Mouse (Mus musculus): Measurements from ENCODE around the gene Ptprr. TPM values are rescaled to one million over a fixed set of nuclear protein-coding genes. Genes with fewer than 3 reads are reported as not detected.

Gene Ptprr
- polyA plus RNA-seq, 1 experiment from 2014 or later: 0.92 TPM

DNA sequence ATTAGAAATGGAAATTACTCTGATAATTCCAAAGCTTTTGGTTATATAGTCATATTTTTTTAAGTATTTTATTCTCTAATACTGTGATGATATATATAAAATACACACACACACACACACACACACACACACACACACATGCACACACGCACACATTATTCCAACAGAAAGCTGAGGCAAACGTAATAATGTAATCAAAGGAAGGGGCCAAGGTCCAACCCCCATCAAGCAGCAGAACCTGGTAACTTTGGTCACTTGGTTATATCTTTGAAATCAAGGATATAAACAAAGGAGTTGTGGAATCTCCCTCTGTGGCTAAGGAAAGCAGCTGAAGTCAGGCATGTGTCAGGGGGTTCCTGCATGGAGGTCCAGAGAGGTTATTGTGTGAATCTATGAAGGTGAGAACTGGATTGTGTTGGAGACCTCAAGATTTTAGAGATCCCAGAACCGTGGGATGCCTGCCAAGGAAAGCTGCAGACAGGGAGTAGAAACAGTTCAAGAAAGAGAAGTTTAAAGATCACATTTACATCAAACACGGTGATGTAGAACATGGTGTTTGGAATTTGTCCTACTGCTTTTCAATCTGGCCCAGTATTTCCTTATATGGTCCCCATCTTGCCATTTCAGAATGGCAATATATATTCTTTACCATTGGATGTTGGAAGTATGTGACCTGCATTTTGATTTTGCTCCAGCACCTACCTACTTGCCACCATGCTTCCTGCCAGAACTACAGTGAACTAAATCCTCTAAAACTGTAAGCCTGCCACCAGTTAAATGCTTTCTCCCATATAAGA, 98.1 kb downstream of the Ptprr start:
- no peak overlapping the region for H3K4me3 ChIP-seq (replicated peaks)
- no peak overlapping the region for H3K27ac ChIP-seq
- H3K36me3 ChIP-seq: no peaks in the 10 kb centered on the region
- H3K9me3 ChIP-seq: peaks cover 10% of the 10 kb centered on the region; the same call in 1 of the 2 replicates
- ATAC-seq (ENCODE audit: insufficient number of reproducible peaks, insufficient read depth, low FRiP score, low TSS enrichment, low read depth): no peak
- no peaks in the 10 kb centered on the region for H3K4me1 ChIP-seq (replicated peaks)
- H3K4me2 ChIP-seq: no peak overlapping the region
- H3K9ac ChIP-seq (replicated peaks): no peak overlapping the region
- 76% methylated on average over 4 of the region's 4 CpGs for WGBS
- no peaks in the 10 kb centered on the region for H3K27me3 ChIP-seq

DNA sequence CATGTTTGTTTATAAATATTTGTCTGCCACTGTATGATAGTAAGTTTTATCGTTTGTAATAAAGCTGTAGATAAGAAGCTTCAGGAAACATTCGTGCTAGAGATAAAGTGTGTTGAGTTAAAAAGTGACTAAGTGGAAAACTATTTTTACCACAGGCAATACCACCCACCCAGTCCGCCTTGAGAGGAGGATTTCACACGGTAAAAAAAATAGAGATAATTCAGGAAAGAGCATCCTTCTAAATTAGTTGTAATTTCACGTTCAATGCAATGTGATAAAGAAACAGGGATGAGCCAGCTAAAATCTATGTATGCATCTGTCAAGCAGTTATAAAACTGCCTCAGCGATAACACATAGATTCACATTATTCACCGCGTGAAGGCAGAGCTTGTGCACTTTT, 99.0 kb downstream of the Ptprr start:
- no peak for ATAC-seq (ENCODE audit: insufficient number of reproducible peaks, insufficient read depth, low FRiP score, low TSS enrichment, low read depth)
- WGBS: 90% methylated on average over 8 of the region's 8 CpGs
- Histone ChIP-seq H3K9me3 (peaks cover 10% of the 10 kb centered on the region; the same call in 1 of the 2 replicates), H3K36me3 (no peaks in the 10 kb centered on the region), H3K4me2 (no peak overlapping the region), H3K4me3 (replicated peaks) (no peak overlapping the region), H3K27me3 (no peaks in the 10 kb centered on the region), H3K4me1 (replicated peaks) (no peaks in the 10 kb centered on the region), H3K27ac (no peak overlapping the region), H3K9ac (replicated peaks) (no peak overlapping the region)

DNA sequence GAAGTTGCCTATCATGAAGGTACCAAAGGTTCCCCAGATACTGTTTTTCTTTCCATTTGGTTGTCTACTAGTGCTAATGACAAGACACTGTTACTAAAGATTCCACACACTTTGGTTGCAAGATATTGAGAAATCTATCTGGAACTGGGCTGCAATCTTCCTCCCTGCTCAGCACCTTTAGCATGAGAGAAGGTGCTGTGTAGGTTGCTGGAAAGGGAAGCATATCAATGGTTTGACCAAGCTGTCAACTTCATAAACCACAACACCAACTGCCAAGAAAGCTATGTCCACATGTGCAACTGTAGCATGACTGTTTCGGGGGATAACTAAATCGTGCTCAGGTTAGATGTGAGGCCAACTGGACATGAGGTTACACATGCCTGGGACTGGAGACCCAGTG, 103.5 kb downstream of the Ptprr start:
- Histone ChIP-seq H3K36me3 (no peaks in the 10 kb centered on the region), H3K9me3 (no peaks in the 10 kb centered on the region), H3K4me2 (no peak overlapping the region), H3K27me3 (no peaks in the 10 kb centered on the region), H3K4me1 (replicated peaks) (peaks cover 6% of the 10 kb centered on the region), H3K9ac (replicated peaks) (no peak overlapping the region), H3K27ac (no peak overlapping the region), H3K4me3 (replicated peaks) (no peak overlapping the region)
- WGBS: 91% methylated on average over 2 of the region's 2 CpGs
- no peak for ATAC-seq (ENCODE audit: insufficient number of reproducible peaks, insufficient read depth, low FRiP score, low TSS enrichment, low read depth)

DNA sequence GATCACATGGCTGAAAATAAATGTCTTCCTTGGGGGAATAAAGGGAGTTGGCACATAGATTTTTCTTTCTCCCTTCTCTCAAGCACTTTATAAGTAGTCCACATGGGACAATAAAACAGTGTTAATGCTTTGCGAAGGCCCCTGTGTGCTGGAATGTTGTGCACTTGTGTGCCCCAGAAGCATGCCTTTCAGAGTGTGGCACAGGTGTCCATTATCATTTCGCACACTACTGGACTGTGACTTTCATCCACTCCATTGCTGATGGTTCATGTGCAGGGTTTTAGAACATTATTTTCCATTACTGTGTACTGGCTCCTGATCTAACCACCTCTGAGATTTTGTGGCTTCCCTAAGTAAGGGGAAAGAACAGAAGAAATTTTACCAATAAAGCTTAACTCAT, 105.8 kb downstream of the Ptprr start:
- Histone ChIP-seq H3K27me3 (no peaks in the 10 kb centered on the region), H3K9ac (replicated peaks) (no peak overlapping the region), H3K4me3 (replicated peaks) (no peak overlapping the region), H3K9me3 (no peaks in the 10 kb centered on the region), H3K27ac (no peak overlapping the region), H3K36me3 (no peaks in the 10 kb centered on the region), H3K4me2 (no peak overlapping the region), H3K4me1 (replicated peaks) (peaks cover 6% of the 10 kb centered on the region)
- ATAC-seq (ENCODE audit: insufficient number of reproducible peaks, insufficient read depth, low FRiP score, low TSS enrichment, low read depth): no peak
- WGBS: 69% methylated on average over 2 of the region's 2 CpGs

DNA sequence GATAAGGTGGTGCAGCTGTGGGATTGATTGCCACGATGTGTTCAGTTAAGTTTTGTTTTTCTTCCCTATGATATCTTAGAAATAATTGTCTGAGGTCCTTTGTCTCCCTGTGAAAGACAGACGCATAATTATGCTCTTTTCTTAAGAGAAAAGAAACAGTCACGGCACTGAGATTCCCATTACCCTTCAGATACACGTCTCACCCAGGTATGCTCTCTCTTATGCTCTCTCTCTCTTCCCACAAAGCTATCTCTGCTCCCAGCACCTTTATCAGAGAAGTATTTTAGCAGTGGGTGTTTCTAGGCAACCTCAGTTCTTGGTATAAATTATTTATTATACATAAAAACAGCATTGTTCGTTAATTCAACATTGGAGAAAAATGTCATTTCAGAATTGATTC, 107.4 kb downstream of the Ptprr start:
- no peak overlapping the region for H3K4me2 ChIP-seq
- no peaks in the 10 kb centered on the region for H3K27me3 ChIP-seq
- peaks cover 6% of the 10 kb centered on the region for H3K4me1 ChIP-seq (replicated peaks)
- ATAC-seq (ENCODE audit: insufficient number of reproducible peaks, insufficient read depth, low FRiP score, low TSS enrichment, low read depth): no peak
- H3K36me3 ChIP-seq: no peaks in the 10 kb centered on the region
- H3K27ac ChIP-seq: no peak overlapping the region
- H3K9ac ChIP-seq (replicated peaks): no peak overlapping the region
- H3K9me3 ChIP-seq: no peaks in the 10 kb centered on the region
- WGBS: 82% methylated on average over 5 of the region's 5 CpGs
- no peak overlapping the region for H3K4me3 ChIP-seq (replicated peaks)

DNA sequence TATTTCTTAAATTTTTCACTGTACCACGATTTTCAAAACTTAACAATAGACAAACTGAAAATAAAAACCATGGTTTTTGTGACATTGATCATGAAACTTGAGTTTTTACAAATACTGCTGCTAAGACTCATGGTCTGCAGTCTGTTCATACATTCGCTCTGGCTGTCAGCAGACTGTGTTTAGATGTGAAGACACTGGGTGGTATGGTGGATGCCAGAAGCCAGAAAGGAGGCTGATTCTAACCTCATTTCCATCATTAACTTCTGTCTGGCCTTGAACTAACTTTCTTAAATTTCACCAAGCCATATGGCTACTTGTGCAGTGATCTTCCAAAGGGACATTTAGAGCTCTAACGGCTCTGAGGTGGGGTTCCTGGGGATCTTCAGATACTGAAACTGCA, 112.4 kb downstream of the Ptprr start:
- H3K4me3 ChIP-seq (replicated peaks): no peak overlapping the region
- no peaks in the 10 kb centered on the region for H3K36me3 ChIP-seq
- H3K27me3 ChIP-seq: no peaks in the 10 kb centered on the region
- no peak for ATAC-seq (ENCODE audit: insufficient number of reproducible peaks, insufficient read depth, low FRiP score, low TSS enrichment, low read depth)
- H3K27ac ChIP-seq: no peak overlapping the region
- H3K9me3 ChIP-seq: no peaks in the 10 kb centered on the region
- WGBS: 82% methylated on average over 3 of the region's 3 CpGs
- no peak overlapping the region for H3K9ac ChIP-seq (replicated peaks)
- no peak overlapping the region for H3K4me2 ChIP-seq
- no peaks in the 10 kb centered on the region for H3K4me1 ChIP-seq (replicated peaks)

DNA sequence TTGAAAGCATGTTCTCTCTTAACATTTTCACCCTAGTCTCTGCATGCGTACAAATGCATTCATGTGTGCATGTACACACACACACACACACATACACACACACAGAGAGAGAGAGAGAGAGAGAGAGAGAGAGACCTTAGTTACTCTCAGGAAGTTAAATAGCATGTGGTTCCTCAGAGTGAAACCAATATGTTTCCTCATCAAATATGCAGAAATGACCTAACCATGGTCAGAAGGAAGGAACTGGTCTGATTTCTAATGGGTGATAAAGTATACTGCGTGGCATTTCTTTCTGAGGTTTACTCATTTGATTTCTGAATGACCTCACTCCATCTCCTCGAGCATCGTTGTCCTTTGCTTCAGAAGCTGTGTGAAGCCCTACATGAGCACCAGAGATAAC, 113.2 kb downstream of the Ptprr start:
- 82% methylated on average over 4 of the region's 4 CpGs for WGBS

DNA sequence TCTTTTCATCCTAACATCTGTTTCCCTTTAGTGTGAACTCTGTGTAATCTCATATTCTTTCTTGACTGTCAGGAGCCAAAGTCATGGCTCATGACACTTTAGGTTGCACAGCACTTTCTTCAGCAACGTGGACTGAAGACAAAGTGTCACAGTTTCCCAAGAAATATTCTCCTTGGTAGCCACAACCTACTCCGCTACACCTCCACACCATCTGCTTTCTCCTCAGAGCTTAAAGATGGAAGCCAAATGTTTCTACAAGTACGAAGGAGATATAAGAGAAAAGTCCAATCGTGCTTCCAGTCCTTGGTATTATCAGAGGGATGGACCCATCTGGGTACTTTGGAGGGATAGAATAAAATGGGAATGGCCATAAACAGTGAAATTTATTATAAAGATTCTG, 114.2 kb downstream of the Ptprr start:
- no peaks in the 10 kb centered on the region for H3K36me3 ChIP-seq
- H3K9me3 ChIP-seq: no peaks in the 10 kb centered on the region
- 63% methylated on average over 4 of the region's 4 CpGs for WGBS
- no peaks in the 10 kb centered on the region for H3K4me1 ChIP-seq (replicated peaks)
- H3K27me3 ChIP-seq: no peaks in the 10 kb centered on the region
- no peak overlapping the region for H3K27ac ChIP-seq
- no peak overlapping the region for H3K9ac ChIP-seq (replicated peaks)
- no peak overlapping the region for H3K4me2 ChIP-seq
- H3K4me3 ChIP-seq (replicated peaks): no peak overlapping the region
- ATAC-seq (ENCODE audit: insufficient number of reproducible peaks, insufficient read depth, low FRiP score, low TSS enrichment, low read depth): no peak

More for the DNA sequence above, 113.2 kb downstream of the Ptprr start:
- H3K4me1 ChIP-seq (replicated peaks): no peaks in the 10 kb centered on the region
- H3K36me3 ChIP-seq: no peaks in the 10 kb centered on the region
- no peak overlapping the region for H3K4me2 ChIP-seq
- no peak for ATAC-seq (ENCODE audit: insufficient number of reproducible peaks, insufficient read depth, low FRiP score, low TSS enrichment, low read depth)
- no peak overlapping the region for H3K27ac ChIP-seq
- no peaks in the 10 kb centered on the region for H3K9me3 ChIP-seq
- H3K27me3 ChIP-seq: no peaks in the 10 kb centered on the region
- no peak overlapping the region for H3K4me3 ChIP-seq (replicated peaks)
- H3K9ac ChIP-seq (replicated peaks): no peak overlapping the region

DNA sequence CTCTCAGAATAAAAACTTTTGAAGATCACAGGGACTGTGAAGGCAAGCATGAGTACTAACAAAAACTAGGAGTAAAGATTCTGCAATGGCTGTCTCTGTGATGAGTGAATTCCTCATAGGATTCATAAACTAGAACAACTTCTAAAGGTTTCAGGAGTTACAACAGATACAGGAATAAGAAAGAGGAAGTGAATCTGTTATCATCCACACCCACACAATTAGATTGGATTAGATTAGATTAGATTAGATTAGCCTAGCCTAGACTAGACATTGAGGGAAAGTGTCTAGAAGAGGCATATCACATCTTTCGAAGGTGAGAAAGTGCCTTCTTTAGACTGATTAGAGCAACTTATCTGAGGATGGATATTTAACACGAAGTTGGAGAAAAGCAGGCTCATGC, 117.2 kb downstream of the Ptprr start:
- no peak overlapping the region for H3K4me2 ChIP-seq
- no peaks in the 10 kb centered on the region for H3K4me1 ChIP-seq (replicated peaks)
- H3K9ac ChIP-seq (replicated peaks): no peak overlapping the region
- no peak overlapping the region for H3K27ac ChIP-seq
- no peak overlapping the region for H3K4me3 ChIP-seq (replicated peaks)
- no peaks in the 10 kb centered on the region for H3K27me3 ChIP-seq
- WGBS: 84% methylated on average over 2 of the region's 2 CpGs
- ATAC-seq (ENCODE audit: insufficient number of reproducible peaks, insufficient read depth, low FRiP score, low TSS enrichment, low read depth): no peak
- no peaks in the 10 kb centered on the region for H3K36me3 ChIP-seq
- H3K9me3 ChIP-seq: no peaks in the 10 kb centered on the region

DNA sequence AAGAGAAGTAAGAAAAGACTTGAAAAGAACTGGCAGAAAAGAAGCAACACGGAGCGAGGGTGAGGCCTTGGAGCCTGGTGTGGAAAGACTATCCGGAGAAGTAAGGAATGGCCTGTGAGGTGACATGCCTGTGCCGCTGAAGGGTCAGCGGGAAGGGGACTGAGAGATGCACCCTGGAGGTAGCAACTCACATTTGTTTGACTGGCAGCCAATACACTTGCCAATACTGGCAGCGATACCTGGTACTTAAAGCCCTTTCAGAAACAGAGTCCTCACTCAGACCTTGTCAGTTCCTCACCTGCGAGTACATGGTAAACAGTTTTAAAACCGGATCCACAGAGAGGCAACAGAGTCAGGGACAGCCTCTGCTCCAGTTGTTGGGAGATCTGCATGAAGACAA, 122.2 kb downstream of the Ptprr start:
- Histone ChIP-seq H3K4me3 (replicated peaks) (no peak overlapping the region), H3K9ac (replicated peaks) (no peak overlapping the region), H3K27me3 (no peaks in the 10 kb centered on the region), H3K4me1 (replicated peaks) (0 out of 2 replicates have a peak, but pooled peaks cover 3% of the 10 kb centered on the region), H3K9me3 (no peaks in the 10 kb centered on the region), H3K36me3 (no peaks in the 10 kb centered on the region), H3K27ac (no peak overlapping the region), H3K4me2 (no peak overlapping the region)
- ATAC-seq (ENCODE audit: insufficient number of reproducible peaks, insufficient read depth, low FRiP score, low TSS enrichment, low read depth): no peak
- WGBS: 89% methylated on average over 8 of the region's 8 CpGs

DNA sequence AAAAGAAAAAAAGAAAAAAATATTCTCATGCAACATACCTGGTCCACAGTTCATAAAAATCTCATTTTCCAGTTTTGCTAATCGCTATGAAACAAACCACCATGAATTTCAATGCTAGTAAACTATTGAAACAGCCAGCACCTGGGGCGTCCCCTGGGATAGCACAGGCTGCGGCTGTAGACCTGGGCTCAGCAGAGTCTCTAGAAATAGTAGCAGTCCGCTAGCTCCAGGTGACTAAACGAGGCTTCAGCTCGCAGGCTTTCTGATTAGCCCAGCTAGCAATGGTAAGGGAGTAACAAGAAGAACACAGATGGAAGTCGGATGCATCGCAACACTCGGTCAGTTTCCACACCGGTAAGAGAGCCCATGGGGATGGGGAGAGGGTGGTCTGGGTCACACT, 125.7 kb downstream of the Ptprr start:
- WGBS: 77% methylated on average over 10 of the region's 10 CpGs
- H3K9me3 ChIP-seq: no peaks in the 10 kb centered on the region

DNA sequence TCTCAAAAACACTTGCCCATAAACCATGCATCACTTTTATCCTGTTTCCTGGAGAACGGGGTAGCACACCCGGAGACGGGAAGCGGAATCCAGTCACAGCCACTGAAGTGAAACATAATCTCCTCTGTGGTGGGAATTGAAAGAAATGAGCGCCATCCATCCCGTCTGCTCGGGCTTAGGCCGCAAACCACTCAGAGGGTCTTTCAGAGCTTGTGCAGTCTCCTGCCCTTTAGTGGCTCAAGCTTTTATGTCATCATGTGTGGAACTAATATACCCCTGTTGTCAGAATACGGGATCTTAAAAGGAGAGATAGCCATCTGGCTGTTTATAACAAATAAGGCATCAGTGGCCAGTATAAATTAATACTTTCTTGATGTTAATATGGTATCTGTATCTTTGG, 128.1 kb downstream of the Ptprr start:
- no peaks in the 10 kb centered on the region for H3K9me3 ChIP-seq
- no peaks in the 10 kb centered on the region for H3K27me3 ChIP-seq
- no peak overlapping the region for H3K4me2 ChIP-seq
- no peak overlapping the region for H3K4me3 ChIP-seq (replicated peaks)
- H3K9ac ChIP-seq (replicated peaks): no peak overlapping the region
- H3K27ac ChIP-seq: no peak overlapping the region
- H3K36me3 ChIP-seq: no peaks in the 10 kb centered on the region
- H3K4me1 ChIP-seq (replicated peaks): peaks cover 10% of the 10 kb centered on the region; the same call in 1 of the 2 replicates
- 34% methylated on average over 9 of the region's 9 CpGs for WGBS
- no peak for ATAC-seq (ENCODE audit: insufficient number of reproducible peaks, insufficient read depth, low FRiP score, low TSS enrichment, low read depth)

More for the DNA sequence above, 125.7 kb downstream of the Ptprr start:
- ATAC-seq (ENCODE audit: insufficient number of reproducible peaks, insufficient read depth, low FRiP score, low TSS enrichment, low read depth): no peak
- Histone ChIP-seq H3K9ac (replicated peaks) (no peak overlapping the region), H3K4me1 (replicated peaks) (peaks cover 10% of the 10 kb centered on the region; the same call in 1 of the 2 replicates), H3K36me3 (no peaks in the 10 kb centered on the region), H3K4me2 (no peak overlapping the region), H3K4me3 (replicated peaks) (no peak overlapping the region), H3K27me3 (no peaks in the 10 kb centered on the region), H3K27ac (no peak overlapping the region)

Data from limb, embryonic 12.5 days (tissue).